ENCODE assay signal across 12 mouse cellular contexts in genomic region chr6:117956851-117957501, GRCm38 (mm10). TPM values are rescaled to one million over a fixed set of nuclear protein-coding genes. Genes with fewer than 3 reads are reported as not detected.
DNase-seq lines count a peak whose midpoint lies in the region; ATAC-seq and TF ChIP-seq lines count a peak whose summit lies in the region.
"Had no signal": no experiment of that assay in that cellular context is flagged by ENCODE, and none has a peak within 500 bp of the region (broad histone marks: within the 10 kb centered on the region; RNA-seq: fewer than 3 reads in every experiment).

No protein-coding gene starts in this region.

- no peaks in the 10 kb centered on the region for H3K9me3 ChIP-seq in liver, embryonic 12.5 days (replicated peaks)
- peaks cover 2% of the 10 kb centered on the region; the same call in 1 of the 2 replicates for H3K9me3 ChIP-seq in liver, postnatal 0 days (ENCODE audit: low read length)
- H3K9me3 ChIP-seq: hindbrain, embryonic 12.5 days had no signal

- no peak overlapping the region for H3K27ac ChIP-seq in liver, embryonic 12.5 days
- no peak overlapping the region for H3K27ac ChIP-seq in liver, postnatal 0 days (ENCODE audit: low read depth)
- H3K27ac ChIP-seq: hindbrain, embryonic 12.5 days had no signal

- 18% methylated on average over 14 of the region's 14 CpGs for WGBS in liver, embryonic 12.5 days (ENCODE audit: insufficient replicate concordance)
- 43% methylated on average over 14 of the region's 14 CpGs for WGBS in liver, postnatal 0 days (ENCODE audit: insufficient replicate concordance)

- ATAC-seq in liver, embryonic 12.5 days, result no peak
- peak; percentile 23; the same call in 1 of the 2 replicates for ATAC-seq in liver, postnatal 0 days
- ATAC-seq: forebrain, embryonic 16.5 days had no signal

- H3K36me3 ChIP-seq in liver, embryonic 12.5 days, result no peaks in the 10 kb centered on the region
- H3K36me3 ChIP-seq in liver, postnatal 0 days (replicated peaks; ENCODE audit: insufficient read depth, low read length), result no peaks in the 10 kb centered on the region
- H3K36me3 ChIP-seq: hindbrain, embryonic 12.5 days had no signal

- H3K4me2 ChIP-seq in liver, embryonic 12.5 days, result peak overlapping the region; percentile 28; the same call in 1 of the 2 replicates
- H3K4me2 ChIP-seq in liver, postnatal 0 days (ENCODE audit: low read depth, low read length), result no peak overlapping the region
- H3K4me2 ChIP-seq: hindbrain, embryonic 12.5 days had no signal

- TF ChIP-seq POLR2A in brain, embryonic 14.5 days (IDR thresholded peaks at IDR 0.05; ENCODE audit: borderline replicate concordance, extremely low read depth, insufficient read depth, insufficient read length, poor library complexity, severe bottlenecking), result no peak

- peak; percentile 20 for DNase-seq in adrenal gland, postnatal 10 days
- no peak for DNase-seq in adrenal gland, postnatal 25 days
- DNase-seq in liver, result no peak
- DNase-seq in brain, embryonic 14.5 days (ENCODE audit: low read depth), result peak; percentile 16
- no peak for DNase-seq in liver, postnatal 0 days
- no peak for DNase-seq in gastrocnemius, adult 18-20 months (ENCODE audit: low spot score)
- no peak for DNase-seq in thymus, postnatal 25 days
- DNase-seq: right cerebral cortex, postnatal 4 days had no signal

- no peak overlapping the region for H3K9ac ChIP-seq in liver, embryonic 12.5 days
- no peak overlapping the region for H3K9ac ChIP-seq in liver, postnatal 0 days (replicated peaks)
- H3K9ac ChIP-seq: hindbrain, embryonic 12.5 days had no signal

- no peak overlapping the region for H3K4me3 ChIP-seq in liver, embryonic 12.5 days
- H3K4me3 ChIP-seq in liver, postnatal 0 days (ENCODE audit: low read depth, low read length), result no peak overlapping the region
- H3K4me3 ChIP-seq: hindbrain, embryonic 12.5 days had no signal

- no peak for TF ChIP-seq EP300 in liver, postnatal 0 days (IDR thresholded peaks at IDR 0.05; ENCODE audit: low read depth)

- peaks cover 9% of the 10 kb centered on the region for H3K4me1 ChIP-seq in liver, embryonic 12.5 days
- H3K4me1 ChIP-seq in liver, postnatal 0 days (ENCODE audit: insufficient read depth), result no peaks in the 10 kb centered on the region

- no peaks in the 10 kb centered on the region for H3K27me3 ChIP-seq in liver, embryonic 12.5 days (replicated peaks)
- no peaks in the 10 kb centered on the region for H3K27me3 ChIP-seq in liver, postnatal 0 days (ENCODE audit: insufficient read depth, low read length)
- H3K27me3 ChIP-seq: hindbrain, embryonic 12.5 days had no signal

- TF ChIP-seq CTCF in brain, embryonic 14.5 days (IDR thresholded peaks at IDR 0.05; ENCODE audit: borderline replicate concordance, extremely low read depth, insufficient read depth, insufficient read length), result no peak
- no peak for TF ChIP-seq CTCF in liver, postnatal 0 days (IDR thresholded peaks at IDR 0.05; ENCODE audit: low read depth)

RNA-seq across cellular contexts. Expression of gene Fxyd4, which starts 19.5 kb away (rescaled TPM):
- total RNA-seq in adrenal gland, postnatal 10 days (2021), result not detected
- not detected in 2 replicates for total RNA-seq in adrenal gland, postnatal 25 days (2021)
- 0.72 and 0.73 TPM in 2 replicates for polyA plus RNA-seq in liver, embryonic 12.5 days (2016; fragmentation: Nextera tagmentation; extraction: Ambion mirVana)
- not detected in 2 replicates for polyA plus RNA-seq in brain, embryonic 14.5 days (2012; rRNA removed)
- polyA plus RNA-seq in liver, postnatal 0 days (2015; fragmentation: Nextera tagmentation; extraction: Ambion mirVana), result 0.20 TPM in 1 of 2 replicates, not detected in the other
- not detected for total RNA-seq in gastrocnemius, adult 18-20 months (2021)

RNA-seq across cellular contexts. Expression of gene Rasgef1a, which starts 54.3 kb away (rescaled TPM):
- under 1 TPM; 0.21 to 0.36 TPM for total RNA-seq in adrenal gland, postnatal 10 days (2021)
- 0.15 TPM in 1 of 2 replicates, not detected in the other for total RNA-seq in adrenal gland, postnatal 25 days (2021)
- 0.07 TPM in 1 of 2 replicates, not detected in the other for polyA plus RNA-seq in liver, embryonic 12.5 days (2016; fragmentation: Nextera tagmentation; extraction: Ambion mirVana)
- polyA plus RNA-seq in brain, embryonic 14.5 days (2012; rRNA removed), result 5.5 and 5.8 TPM in 2 replicates
- polyA plus RNA-seq in liver, postnatal 0 days (2015; fragmentation: Nextera tagmentation; extraction: Ambion mirVana), result 0.06 and 0.11 TPM in 2 replicates
- total RNA-seq in gastrocnemius, adult 18-20 months (2021), result under 1 TPM; 0.09 to 0.26 TPM
- polyA plus RNA-seq: limb, embryonic 11.5 days had no signal

RNA-seq across cellular contexts. Expression of gene Hnrnpf, which starts 56.9 kb away (rescaled TPM):
- total RNA-seq in adrenal gland, postnatal 10 days (2021), result 100 to 1,000 TPM; 424 to 432 TPM
- total RNA-seq in adrenal gland, postnatal 25 days (2021), result 333 and 372 TPM in 2 replicates
- 702 and 711 TPM in 2 replicates for polyA plus RNA-seq in liver, embryonic 12.5 days (2016; fragmentation: Nextera tagmentation; extraction: Ambion mirVana)
- polyA plus RNA-seq in brain, embryonic 14.5 days (2012; rRNA removed), result 240 and 265 TPM in 2 replicates
- 264 and 270 TPM in 2 replicates for polyA plus RNA-seq in liver, postnatal 0 days (2015; fragmentation: Nextera tagmentation; extraction: Ambion mirVana)
- total RNA-seq in gastrocnemius, adult 18-20 months (2021), result 100 to 1,000 TPM in 1 of 2 experiments, 10 to 100 TPM in 1; 83.2 to 106 TPM

Comparison
In these comparisons a context has a peak if more than half of its experiments do, and no peak if none do; other contexts are left out.
1. DNase-seq: peak in adrenal gland, postnatal 10 days (single experiment) and brain, embryonic 14.5 days (single experiment); none in adrenal gland, postnatal 25 days (single experiment), liver (single experiment), liver, postnatal 0 days (single experiment), gastrocnemius, adult 18-20 months (single experiment) and thymus, postnatal 25 days (single experiment).